Mouse (Mus musculus): Measurements from ENCODE around the gene Rgs6.

- TF ChIP-seq POLR2A (IDR thresholded peaks at IDR 0.05; ENCODE audit: insufficient read depth, low read depth, low read length), result no peak
- TF ChIP-seq EP300 (IDR thresholded peaks at IDR 0.05; ENCODE audit: insufficient read depth, low read depth, low read length), result no peak
These were observed 322.8 kb downstream of the Rgs6 start for GRCm38 (mm10) chr12:82910846-82911245.

All from heart, adult 2 months (tissue).